Mouse (Mus musculus) right cerebral cortex, adult 2 months (tissue): ENCODE measurements at regions not wholly inside any gene's neighbourhood (a gene's known extent, or its start where the extent isn't known, plus 50 kb on each side); places are given as distances from the start of the nearest gene placed in this dataset.
A peak's percentile ranks its signal among the peaks of the same experiment; 100 is the strongest.

ENCODE experiments used
- DNase-seq, 2 experiments: peaks; one replicate each; pipeline ENCODE4 v3.0.0; 2021 to 2022; ENCODE audit warnings: low spot score in 2 of 2

- DNase-seq: no peak
Measured at GRCm38 (mm10) chr9:101402544-101403194, 151.1 kb upstream of the Ppp2r3a start.

- DNase-seq: no peak
Measured at GRCm38 (mm10) chr9:101401416-101401815, 149.8 kb upstream of the Ppp2r3a start.

- no peak for DNase-seq
Measured at GRCm38 (mm10) chr9:101398858-101399257, 147.3 kb upstream of the Ppp2r3a start.

- DNase-seq: no peak
Measured at GRCm38 (mm10) chr9:101369380-101369779, 117.8 kb upstream of the Ppp2r3a start.

- DNase-seq: no peak
Measured at GRCm38 (mm10) chr9:101356607-101357006, 105.0 kb upstream of the Ppp2r3a start.

GRCm38 (mm10) chr9:101348771-101349170 is 97.2 kb upstream of the Ppp2r3a start:
- no peak for DNase-seq

- no peak for DNase-seq
Measured at GRCm38 (mm10) chr9:101342887-101343286, 91.3 kb upstream of the Ppp2r3a start.

- DNase-seq: no peak
Measured at GRCm38 (mm10) chr9:101340796-101341465, 89.3 kb upstream of the Ppp2r3a start.

- no peak for DNase-seq
Measured at GRCm38 (mm10) chr9:101329032-101329824, 77.6 kb upstream of the Ppp2r3a start.

GRCm38 (mm10) chr9:101326961-101327360 is 75.4 kb upstream of the Ppp2r3a start:
- DNase-seq: no peak

- peak; percentile 46 to 76 for DNase-seq
Measured at GRCm38 (mm10) chr9:101314036-101314435, 62.4 kb upstream of the Ppp2r3a start.

- no peak for DNase-seq
Measured at GRCm38 (mm10) chr9:101306408-101306935, 54.9 kb upstream of the Ppp2r3a start.

GRCm38 (mm10) chr9:101305730-101306129 is 54.1 kb upstream of the Ppp2r3a start:
- DNase-seq: no peak
